Comparison of ENCODE assay signal across 14 mouse cellular contexts in genomic region chr7:124836531-124836930, GRCm38 (mm10).
"Had no signal": no experiment of that assay in that cellular context is flagged by ENCODE, and none has a peak within 500 bp of the region (broad histone marks: within the 10 kb centered on the region; RNA-seq: fewer than 3 reads in every experiment).

No protein-coding gene starts in this region.

- H3K4me3 ChIP-seq: intestine, embryonic 15.5 days; kidney, embryonic 15.5 days; limb, embryonic 10.5 days; liver, embryonic 15.5 days; midbrain, embryonic 10.5 days; midbrain, embryonic 15.5 days; neural tube, embryonic 12.5 days had no signal

- H3K4me1 ChIP-seq: intestine, embryonic 15.5 days; kidney, embryonic 15.5 days; limb, embryonic 10.5 days; liver, embryonic 15.5 days; midbrain, embryonic 10.5 days; midbrain, embryonic 15.5 days; neural tube, embryonic 12.5 days had no signal

- DNase-seq: kidney, adult 2 months; kidney, postnatal 14 days; lung, adult 2 months; lung, postnatal 10 days; lung, postnatal 4 days; thymus, postnatal 4 days had no signal

- H3K4me2 ChIP-seq: intestine, embryonic 15.5 days; kidney, embryonic 15.5 days; liver, embryonic 11.5 days; liver, embryonic 15.5 days; midbrain, embryonic 15.5 days; neural tube, embryonic 12.5 days had no signal

- H3K36me3 ChIP-seq: intestine, embryonic 15.5 days; kidney, embryonic 15.5 days; limb, embryonic 10.5 days; liver, embryonic 15.5 days; midbrain, embryonic 10.5 days; midbrain, embryonic 15.5 days; neural tube, embryonic 12.5 days had no signal

- H3K9me3 ChIP-seq: intestine, embryonic 15.5 days; kidney, embryonic 15.5 days; limb, embryonic 10.5 days; midbrain, embryonic 10.5 days; midbrain, embryonic 15.5 days; neural tube, embryonic 12.5 days had no signal

- ATAC-seq: intestine, embryonic 15.5 days; midbrain, embryonic 15.5 days had no signal

- H3K9ac ChIP-seq: intestine, embryonic 15.5 days; kidney, embryonic 15.5 days; liver, embryonic 15.5 days; midbrain, embryonic 15.5 days; neural tube, embryonic 12.5 days had no signal

- H3K27me3 ChIP-seq: intestine, embryonic 15.5 days; kidney, embryonic 15.5 days; liver, embryonic 15.5 days; midbrain, embryonic 15.5 days; neural tube, embryonic 12.5 days had no signal

- H3K27ac ChIP-seq: intestine, embryonic 15.5 days; kidney, embryonic 15.5 days; limb, embryonic 10.5 days; liver, embryonic 15.5 days; midbrain, embryonic 10.5 days; midbrain, embryonic 15.5 days; neural tube, embryonic 12.5 days had no signal
